Mouse (Mus musculus) c-Kit-positive CD71-positive TER-119-positive erythroid progenitor cells, embryonic 14.5 days (primary cell): ENCODE results near the gene Ogfod2.

Source experiments
- DNase-seq: peaks from one replicate; pipeline ENCODE4 v3.0.0-alpha.2; 2013; ENCODE audit warnings: low spot score

Ogfod2 gene

DNA sequence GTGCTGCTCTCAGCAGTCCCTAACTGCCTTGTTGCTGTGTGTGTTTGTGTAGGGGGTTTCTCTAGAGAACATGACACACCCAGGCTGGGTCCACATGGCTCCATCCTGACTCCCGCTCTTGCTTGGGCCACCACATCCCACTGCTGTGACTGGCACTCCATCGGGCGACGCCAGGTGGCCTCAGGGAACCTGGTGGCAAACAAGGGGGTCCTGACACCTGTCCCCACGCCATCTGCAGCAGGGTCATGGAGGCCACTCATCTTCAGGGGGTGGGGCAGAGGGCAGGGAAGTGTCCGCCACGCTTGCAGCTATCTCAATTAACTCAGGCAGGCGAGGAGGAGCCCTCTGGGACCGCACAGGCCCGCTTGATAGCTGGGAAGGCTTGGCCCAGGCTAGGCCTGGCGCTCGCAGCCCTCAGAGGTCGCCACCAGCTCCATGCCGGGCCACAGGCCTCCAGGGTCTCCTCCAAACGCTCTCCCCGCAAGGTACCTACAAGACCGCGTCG, 17.0 kb upstream of the Ogfod2 start:
- peak; percentile 63 for DNase-seq

DNA sequence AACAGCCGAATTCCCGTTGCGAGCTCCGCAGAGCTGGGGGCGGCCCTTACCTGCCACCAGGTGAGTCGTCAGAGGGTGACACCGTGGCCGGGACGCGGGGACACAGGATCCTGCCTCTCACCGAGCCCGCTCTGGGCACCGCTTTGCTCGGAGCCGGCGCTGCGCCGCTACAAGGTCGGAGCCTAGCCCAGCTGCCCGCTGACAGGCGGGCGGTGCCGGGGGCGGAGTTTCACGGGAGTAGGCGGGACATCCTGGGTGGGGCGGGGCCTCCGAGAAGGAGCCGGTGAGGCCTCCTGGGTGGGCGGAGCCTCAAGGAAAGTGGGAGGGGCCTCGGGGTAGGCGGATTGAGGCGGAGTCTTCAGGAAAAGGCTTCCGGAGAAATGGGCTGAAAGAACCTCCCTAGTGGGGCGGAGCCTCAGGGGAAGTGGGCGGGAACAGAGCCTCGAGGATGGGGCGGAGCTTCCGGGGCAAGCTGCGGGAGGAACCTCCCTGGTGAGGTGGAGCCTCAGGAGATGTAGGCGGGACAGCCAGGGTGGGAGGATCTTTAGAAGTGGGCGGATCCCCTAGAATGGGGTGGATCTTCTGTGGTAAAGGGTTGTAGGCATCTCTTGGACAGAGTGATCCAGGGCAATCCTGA, 16.4 kb upstream of the Ogfod2 start, which contains the start of gene Abcb9:
Gene Abcb9 (minus strand): TSS at position 203 of the 637 bp plus-strand sequence.
- peak; percentile 99 for DNase-seq

GRCm38 (mm10) chr5:124098923-124099322, 13.2 kb upstream of the Ogfod2 start:
- no peak for DNase-seq

DNA sequence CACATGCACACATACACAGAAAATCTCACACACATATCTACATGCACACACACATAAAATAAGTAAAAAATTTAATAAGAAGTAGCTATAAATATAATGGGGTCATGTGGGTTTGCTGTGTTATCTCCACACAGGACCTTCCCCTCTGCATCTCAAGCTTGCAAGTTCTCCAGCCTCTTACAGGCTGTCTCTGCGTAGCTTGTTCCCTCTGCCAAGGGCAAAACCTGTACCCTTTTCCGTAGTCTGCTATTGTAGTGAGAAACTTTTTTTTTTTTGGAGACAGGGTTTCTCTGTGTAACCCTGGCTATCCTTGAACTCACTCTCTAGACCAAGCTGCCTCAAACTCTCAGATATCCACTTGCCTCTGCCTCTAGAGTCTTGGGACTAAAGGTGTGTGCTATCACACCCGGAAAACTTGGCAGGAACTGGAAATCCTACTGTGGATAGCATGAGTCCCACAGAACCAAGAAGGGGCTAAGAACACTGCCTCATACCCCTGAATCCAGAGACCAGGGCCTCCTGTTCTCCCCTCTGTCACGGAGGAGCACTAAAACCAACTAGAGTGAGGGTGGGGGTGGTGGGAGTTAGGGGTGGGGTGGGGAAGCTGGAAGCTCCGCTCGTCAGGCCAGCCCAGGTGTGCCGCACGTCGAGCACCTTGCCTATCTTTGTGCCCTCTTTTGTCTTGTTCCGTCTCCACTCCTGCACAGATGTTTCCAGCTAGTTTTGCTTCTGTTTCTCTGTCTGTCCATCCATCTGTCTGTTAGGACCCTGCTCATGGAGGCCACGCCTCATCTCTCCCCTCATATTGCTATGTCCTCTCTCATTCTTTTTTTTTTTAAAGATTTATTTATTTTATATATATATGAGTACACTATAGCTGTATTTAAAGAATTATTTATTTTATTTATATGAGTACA, 11.7 kb upstream of the Ogfod2 start:
- DNase-seq: no peak

- no peak for DNase-seq
These were observed 9.8 kb upstream of the Ogfod2 start for GRCm38 (mm10) chr5:124102326-124102725.

DNA sequence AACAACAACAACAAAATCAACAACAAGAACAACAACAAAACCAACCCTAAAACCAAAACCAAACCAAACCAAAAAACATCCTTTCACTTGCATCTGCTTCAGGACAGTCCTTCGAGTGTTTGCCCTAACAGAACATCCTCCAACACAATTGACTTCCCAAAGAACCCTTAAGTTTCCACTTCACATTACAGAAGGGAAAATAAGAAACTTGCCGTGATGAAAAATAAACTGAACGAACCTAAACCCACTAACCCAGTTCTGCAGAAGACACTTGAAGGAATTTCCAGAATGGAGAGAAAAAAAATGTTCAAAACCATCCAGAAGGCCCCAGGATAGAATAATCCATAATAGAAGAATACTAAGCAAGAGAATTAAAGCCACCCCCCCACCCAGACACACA, 9.1 kb upstream of the Ogfod2 start:
- no peak for DNase-seq

DNA sequence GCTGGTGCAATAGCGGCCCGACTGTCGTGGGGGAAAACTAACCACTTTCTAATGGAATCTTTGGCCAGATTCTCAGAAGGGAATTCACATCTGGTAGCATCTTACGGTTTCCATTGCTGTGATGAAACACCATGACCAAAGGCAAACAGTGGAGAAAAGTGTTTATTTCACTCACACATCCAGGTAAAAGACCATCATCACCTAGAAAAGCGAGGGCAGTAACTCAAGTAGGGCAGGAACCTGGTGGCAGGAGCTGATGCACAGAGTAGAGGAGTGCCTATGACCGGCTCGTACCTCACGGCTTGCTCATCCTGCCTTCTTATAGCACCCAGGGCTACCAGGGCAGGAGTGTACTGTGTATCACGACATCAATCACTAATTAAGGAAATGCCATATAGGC, 8.5 kb upstream of the Ogfod2 start:
- DNase-seq: no peak

GRCm38 (mm10) chr5:124111077-124111741, 888 bp upstream of the Ogfod2 start:
- DNase-seq: peak; percentile 50

- peak; percentile 39 for DNase-seq
These were observed 434 bp downstream of the Ogfod2 start for GRCm38 (mm10) chr5:124112531-124112930.

- DNase-seq: peak; percentile 65
These were observed 933 bp downstream of the Ogfod2 start for GRCm38 (mm10) chr5:124113030-124113429.

DNA sequence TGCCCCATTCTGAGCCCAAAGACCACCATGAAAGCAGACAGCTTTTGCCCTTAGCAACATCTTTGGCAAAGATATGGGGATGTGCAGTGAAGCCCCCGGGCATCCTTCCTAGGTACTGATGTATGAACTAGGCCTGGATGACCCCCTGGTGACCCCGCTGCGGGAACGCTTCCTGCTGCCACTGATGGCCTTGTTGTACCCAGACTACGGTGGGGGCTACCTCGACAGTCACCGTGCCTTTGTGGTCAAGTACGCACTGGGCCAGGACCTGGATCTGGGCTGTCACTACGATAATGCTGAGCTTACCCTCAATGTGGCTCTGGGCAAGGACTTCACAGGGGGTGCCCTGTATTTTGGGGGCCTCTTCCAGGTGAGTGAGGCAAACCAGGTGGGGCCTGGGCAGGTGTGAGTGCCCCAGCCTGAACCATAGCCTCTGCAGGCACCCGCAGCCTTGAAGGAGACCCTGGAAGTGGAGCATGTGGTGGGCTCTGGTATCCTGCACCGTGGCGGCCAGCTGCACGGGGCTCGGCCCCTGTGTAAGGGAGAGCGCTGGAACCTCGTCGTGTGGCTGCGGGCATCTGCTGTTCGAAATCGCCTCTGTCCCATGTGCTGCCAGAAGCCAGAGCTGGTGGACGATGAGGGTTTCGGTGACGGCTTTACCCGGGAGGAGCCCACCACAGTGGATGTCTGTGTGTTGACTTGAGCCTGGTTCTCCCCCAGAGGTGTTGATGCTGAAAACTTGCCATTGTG, 2.4 kb downstream of the Ogfod2 start:
- no peak for DNase-seq

GRCm38 (mm10) chr5:124115531-124115930, 3.4 kb downstream of the Ogfod2 start:
- DNase-seq: no peak

DNA sequence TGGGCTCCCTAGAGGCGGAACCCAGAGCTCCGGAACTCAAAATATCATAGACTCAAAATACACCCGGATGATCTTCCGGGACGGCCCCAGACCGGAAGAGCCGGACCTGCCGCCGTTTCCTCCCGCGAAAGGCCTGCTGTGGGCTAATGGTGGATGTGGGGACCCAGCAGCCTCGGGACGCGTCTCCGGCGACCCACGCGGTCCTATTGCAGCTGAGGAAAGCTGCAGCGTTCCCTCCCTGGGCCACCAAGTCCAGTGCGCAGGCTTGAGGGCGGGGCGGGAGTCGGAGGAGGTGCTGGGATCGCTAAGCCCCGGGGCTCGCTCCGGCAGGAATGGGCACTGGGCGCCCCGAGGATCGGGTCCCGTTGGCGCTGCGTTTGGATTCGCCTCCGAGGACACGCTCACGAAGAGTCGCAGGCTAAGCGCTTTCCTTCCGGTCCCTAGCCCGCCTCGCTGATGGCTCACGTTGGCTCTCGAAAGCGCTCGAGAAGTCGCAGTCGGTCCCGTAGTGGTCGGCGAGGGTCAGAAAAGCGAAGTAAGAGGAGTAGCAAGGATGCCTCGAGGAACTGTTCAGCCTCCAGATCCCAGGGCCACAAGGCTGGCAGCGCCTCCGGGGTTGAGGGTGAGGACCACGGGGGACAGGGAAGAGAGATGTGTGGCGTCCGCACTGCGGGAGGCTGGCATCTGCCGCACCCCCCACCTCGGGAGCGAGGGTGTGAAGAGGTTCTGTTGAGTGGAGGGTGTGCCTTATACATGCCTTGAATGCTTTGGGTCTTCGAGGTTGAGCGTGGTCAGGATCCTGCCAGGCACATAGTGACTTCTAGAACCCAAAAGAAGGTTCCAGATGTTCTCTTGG, 4.1 kb downstream of the Ogfod2 start, which contains the start of gene Arl6ip4:
Gene Arl6ip4 (plus strand): TSS at position 100 of the 856 bp plus-strand sequence.
- peak; percentile 70 for DNase-seq

DNA sequence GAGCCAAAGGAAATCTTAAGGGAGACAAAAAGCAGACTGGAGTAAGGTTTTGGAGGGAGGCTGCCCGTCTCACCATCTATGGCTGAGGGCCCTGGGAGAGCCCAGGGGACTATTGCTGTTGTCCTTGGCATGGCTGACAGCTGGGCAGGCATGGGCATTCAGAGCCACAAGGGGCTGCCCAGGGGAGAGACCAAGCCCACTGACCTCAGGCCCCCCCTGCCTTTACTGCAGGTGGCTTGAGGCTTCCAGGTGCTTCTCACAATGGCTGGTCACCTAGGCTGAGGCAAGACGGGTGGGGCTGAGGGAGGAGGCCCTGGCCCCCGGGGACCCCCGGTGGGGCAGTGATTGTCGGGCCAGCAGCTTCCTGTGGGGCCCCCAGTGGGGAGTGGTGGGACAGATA, 7.1 kb downstream of the Ogfod2 start:
- no peak for DNase-seq

- DNase-seq: no peak
These were observed 10.3 kb downstream of the Ogfod2 start for GRCm38 (mm10) chr5:124122357-124122756.

- no peak for DNase-seq
These were observed 13.0 kb downstream of the Ogfod2 start for GRCm38 (mm10) chr5:124125093-124125492.

DNA sequence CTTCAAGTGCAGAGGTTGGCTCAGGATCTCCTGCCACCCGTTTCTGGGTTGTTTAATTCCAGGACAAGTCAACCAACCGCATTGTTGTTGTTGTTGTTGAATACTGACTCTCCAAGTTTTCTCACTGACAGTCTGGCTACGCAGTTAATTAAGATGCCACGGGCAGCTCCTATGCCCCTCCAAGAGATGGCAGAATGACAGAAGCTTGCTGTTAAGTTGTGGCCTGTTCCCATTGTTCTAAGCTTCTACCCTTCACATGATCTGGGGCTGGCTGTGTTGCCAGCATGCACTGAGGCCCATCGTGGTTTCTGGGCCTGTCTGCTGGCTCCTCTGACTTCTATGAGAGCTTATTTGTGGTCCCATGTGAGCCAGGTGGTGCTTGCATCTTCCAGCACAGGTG, 22.2 kb downstream of the Ogfod2 start:
- DNase-seq: no peak

- no peak for DNase-seq
These were observed 26.0 kb downstream of the Ogfod2 start for GRCm38 (mm10) chr5:124138066-124138465.

DNA sequence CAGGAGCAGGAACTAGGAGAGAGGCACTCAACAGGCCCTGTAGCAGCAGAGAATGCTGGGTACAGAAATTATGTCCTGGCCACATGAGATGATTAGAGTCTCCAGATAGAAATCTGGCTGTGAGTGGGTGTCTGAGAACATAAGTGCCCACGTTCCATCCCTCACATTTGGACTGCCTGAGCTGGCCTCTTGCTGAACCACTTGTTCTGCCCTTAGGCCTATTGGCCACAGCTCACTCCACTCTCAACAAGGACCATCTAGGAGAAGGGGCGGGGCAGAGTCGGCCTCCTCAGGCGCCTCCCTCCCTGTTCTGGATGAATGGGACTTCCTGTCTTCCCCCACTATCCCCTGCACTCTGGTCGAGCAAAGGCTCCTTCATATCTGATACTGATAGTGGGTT, 36.9 kb downstream of the Ogfod2 start:
- DNase-seq: no peak

GRCm38 (mm10) chr5:124150895-124151294, 38.8 kb downstream of the Ogfod2 start:
- DNase-seq: no peak

GRCm38 (mm10) chr5:124152734-124153133, 40.6 kb downstream of the Ogfod2 start:
- no peak for DNase-seq
